Mouse (Mus musculus): Measurements from ENCODE around the gene Ptch2. TPM values are rescaled to one million over a fixed set of nuclear protein-coding genes. Genes with fewer than 3 reads are reported as not detected.

Ptch2 gene
- total RNA-seq, 1 experiment from 2014 or later, result not detected

DNA sequence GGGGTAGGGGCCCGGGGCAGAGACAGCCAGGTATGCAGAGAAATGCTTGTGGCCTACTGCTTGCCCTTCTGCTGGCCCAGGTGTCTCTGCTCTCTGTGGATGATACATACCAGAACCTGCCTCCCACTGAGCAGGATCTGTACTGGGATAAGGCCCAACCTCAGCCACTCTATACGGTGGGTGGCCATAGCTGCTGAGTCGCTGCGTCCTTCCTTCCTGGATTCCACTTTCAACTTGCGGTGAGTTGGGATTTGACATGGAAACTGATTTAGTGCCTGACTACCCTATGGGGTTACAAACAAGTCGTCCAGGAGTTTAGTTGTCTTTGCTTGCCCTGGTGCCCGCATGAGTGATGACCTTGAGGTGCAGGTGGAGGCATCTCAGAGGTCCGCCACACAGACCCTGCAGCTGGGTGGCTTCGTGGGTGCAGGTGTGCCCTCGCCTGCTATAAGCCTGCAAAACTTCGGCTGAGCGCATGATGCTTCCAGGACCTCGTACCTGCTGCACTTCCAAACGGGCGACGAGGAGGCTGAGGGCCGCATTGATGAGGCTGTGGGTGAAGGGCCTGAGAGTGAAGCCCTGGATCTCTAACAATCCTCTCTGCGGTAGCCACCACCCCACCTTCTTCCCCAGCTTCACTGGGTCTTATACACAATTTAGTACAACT is 52.3 kb downstream of the Ptch2 start:
- ATAC-seq (replicated peaks; ENCODE audit: low read depth, poor library complexity, severe bottlenecking), result no peak

DNA sequence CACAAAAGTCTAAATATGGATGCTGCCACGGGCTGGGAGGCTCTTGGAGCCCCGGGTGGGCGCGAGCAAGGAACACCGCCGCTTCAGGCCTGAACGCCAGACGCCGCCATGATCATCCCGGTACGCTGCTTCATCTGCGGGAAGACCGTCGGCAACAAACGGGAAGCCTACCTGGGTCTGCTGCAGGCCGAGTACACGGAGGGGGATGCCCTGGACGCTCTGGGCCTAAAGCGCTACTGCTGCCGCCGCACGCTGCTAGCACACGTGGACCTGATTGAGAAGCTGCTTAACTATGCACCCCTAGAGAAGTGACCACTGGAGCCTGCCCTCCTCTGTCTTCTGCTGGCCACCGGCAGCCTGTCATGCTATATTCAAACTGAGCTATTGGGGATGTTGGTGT is 52.9 kb downstream of the Ptch2 start:
- ATAC-seq (replicated peaks; ENCODE audit: low read depth, poor library complexity, severe bottlenecking), result no peak

DNA sequence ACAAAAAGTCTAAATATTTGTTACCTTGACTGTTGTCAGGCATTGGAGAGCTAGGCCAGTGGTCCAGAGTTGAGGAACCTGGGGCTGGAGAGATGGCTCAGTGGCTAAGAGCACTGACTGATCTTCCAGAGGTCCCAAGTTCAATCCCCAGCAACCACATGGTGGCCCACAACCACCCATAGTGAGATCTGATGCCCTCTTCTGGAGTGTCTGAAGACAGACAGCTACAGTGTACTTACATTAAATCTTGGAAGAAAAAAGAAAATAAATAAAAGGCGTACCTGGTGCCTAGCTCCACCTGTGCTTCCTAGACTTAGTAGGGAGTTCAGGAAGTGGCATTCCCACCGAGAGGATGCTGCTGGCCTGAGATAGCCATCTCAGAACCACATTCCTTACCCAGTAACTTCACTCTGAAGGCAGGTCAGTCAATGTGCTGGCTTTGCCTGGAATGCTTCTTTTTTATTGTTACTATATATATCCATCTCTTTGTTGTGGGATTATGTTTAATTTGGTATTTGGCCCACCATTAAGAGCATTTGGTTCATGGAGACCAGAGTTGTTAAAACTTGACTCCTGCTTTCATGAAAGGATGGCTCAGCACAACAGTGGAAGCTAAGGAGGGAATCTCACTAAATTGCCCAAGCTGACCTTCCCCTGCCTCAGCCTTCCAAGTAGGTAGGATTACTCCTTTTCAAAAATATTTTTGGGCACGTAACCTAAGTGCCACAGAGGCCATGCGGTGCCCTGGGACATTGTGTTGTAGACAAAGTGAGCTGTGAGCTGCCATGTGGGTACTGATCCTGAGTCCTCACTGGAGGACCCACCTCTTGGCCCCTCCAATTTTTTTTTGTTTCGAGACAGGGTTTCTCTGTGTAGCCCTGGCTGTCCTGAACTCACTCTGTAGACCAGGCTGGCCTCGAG is 53.7 kb downstream of the Ptch2 start:
- ATAC-seq (replicated peaks; ENCODE audit: low read depth, poor library complexity, severe bottlenecking), result no peak

DNA sequence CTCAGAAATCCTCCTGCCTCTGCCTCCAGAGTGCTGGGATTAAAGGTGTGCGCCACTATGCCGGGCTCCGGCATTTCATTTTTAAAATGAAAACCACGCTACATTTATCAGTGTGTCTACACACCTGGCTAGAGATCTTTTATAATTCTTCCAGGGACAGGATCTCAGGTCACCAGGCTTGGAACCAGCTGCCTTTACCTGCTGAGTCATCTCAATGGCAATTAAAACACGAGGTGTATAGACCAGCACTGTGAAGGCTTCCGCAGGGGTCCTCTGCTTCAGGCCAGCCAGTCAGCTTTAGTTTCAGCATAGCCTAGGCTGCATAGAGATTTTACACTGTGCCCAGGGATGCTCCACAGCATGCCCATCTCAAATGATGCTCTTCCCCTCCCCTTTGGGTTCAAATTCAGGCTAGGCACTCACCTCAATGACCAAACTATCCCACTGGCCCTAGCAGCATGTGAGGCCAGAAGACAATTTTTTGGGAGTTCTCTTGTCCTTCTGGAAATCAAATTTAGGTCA is 54.4 kb downstream of the Ptch2 start:
- no peak for ATAC-seq (replicated peaks; ENCODE audit: low read depth, poor library complexity, severe bottlenecking)

DNA sequence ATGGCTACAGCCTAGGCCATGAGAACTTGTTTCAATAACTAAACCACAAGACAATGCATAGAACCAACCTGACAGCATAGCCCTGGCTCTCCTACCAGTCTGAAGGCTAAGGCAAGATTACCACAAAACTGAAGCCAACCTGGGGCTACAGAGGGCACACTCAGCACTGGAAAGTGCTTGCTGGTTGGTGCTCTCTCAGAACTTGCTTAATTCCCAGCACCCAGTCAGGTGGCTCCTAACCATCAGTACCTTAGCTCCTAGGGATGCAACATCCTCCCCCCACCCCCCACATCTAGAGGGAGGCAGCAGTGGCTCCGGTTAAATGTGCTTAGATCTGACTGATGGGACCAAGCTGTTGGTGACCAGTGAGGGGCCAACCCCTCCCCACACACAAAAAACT is 55.5 kb downstream of the Ptch2 start:
- no peak for ATAC-seq (replicated peaks; ENCODE audit: low read depth, poor library complexity, severe bottlenecking)

DNA sequence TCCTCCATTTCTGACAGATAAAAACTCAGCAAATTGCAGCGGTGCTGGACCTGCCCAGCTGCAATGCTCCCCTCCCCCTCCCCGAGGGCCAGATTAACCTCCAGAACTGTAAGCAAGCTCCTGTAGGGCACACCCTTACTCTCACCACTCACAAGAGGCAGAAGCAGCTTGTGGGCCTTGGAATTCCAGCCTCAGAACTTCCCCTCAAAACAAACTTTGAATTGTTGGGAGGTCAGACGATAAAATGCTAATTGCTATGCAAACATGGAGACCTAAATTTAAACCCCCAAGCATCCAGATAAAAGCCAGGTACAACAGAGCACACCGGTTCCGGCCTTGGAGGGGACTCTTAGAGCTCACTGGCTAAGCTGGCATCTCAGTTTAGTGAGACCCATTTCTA is 56.8 kb downstream of the Ptch2 start:
- no peak for ATAC-seq (replicated peaks; ENCODE audit: low read depth, poor library complexity, severe bottlenecking)

DNA sequence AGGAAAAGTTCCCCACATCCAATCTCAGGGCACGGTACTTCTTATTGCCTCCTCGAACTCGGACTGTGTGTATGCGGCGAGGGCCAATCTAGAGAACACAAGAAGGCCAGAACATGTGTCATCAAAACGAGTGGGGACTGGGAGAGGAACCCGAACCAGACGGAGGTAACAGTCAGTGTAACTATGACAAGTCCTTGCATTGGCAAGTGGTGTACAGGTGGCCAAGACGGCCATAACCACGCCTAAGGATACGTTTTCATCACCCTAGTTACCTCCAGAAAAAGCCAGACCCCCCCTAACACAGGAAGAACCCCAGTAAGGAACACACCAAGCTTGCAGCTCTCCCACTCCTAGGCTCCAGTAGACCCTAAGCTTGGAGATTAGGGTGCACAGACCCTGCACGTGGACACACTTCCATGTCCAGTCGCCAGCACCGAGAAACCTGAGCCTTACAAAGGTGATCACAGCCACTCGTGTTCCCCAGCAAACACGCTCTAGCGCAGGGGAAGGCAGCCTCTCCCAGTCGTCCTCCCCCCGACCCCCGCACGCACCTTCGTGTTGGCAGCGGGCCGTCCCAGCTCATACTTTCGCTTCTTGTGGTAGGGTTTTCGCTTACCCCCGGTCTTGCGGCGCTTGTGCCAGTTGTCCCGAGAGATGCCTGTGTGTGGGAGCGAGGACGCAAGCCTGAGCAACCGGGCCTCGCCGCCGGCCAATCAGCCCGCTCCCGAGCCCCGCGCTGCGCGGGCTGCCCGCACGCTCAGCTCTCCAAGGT is 59.3 kb downstream of the Ptch2 start:
- no peak for ATAC-seq (replicated peaks; ENCODE audit: low read depth, poor library complexity, severe bottlenecking)

DNA sequence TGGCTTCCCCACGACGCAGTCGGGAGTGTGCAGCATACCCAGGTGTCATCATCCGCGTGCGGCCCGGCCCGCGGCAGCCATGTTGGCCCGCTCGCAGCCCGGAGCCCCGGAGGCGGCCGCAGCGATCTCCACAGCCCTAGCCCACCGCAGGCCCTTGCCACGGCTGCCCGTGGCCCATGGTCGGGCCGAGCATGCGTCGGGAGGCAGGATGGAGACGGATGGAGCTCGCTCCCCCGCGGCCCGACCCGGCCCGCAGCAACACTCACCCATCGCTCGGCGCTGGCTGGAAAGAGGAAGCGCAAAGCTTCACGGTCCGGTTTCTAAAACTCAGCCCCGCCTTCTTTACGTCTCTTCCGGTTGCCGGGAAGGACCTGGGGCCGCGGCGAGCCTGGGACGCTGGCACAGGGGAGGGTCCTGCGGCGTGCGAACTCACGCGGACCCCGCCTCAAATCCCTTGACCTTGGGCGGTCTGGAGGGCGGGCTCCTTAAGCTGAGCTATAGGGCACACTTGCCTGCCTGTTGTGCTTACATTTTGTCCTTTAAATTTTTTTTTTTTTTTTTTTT is 60.0 kb downstream of the Ptch2 start, which contains the start of gene Rps8:
TSS of gene Rps8 (minus strand) at position 452 of the 564 bp plus-strand sequence.
- ATAC-seq (replicated peaks; ENCODE audit: low read depth, poor library complexity, severe bottlenecking), result peak; percentile 93

DNA sequence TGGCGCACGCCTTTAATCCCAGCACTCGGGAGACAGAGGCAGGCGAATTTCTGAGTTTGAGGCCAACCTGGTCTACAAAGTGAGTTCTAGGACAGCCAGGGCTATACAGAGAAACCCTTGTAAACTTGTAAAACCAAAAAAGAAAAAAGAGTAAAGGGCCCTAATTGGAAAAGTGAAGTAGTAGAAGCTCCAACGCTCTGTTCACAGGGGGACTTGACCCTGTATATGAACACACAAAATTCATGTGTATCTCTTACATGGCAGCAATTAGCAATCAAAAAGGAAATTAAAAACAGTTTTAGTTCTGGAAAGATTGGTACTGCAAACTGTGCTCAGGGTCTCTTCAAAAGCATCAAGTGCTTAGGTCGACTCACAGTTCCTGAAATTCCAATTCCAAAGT is 60.5 kb downstream of the Ptch2 start:
- ATAC-seq (replicated peaks; ENCODE audit: low read depth, poor library complexity, severe bottlenecking), result no peak

DNA sequence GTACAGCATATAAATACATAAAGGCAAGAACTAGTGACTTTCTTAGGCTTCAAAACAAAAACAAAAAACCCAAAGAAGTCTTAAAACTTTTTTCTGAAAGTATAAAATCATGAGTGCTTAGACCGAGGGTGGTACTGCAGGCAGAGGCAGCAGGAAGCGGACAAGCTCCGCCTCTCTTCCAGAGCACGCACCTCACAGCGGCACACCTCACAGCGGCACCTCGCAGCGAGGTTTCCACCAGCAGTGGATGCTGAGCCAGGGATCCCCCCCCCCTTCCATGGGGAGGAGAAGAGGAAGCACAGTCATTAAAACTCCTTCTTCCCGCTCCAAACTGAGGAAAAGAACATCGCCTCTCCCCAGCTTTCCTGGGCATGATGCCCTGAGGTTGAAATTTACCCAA is 63.8 kb downstream of the Ptch2 start:
- ATAC-seq (replicated peaks; ENCODE audit: low read depth, poor library complexity, severe bottlenecking), result no peak

DNA sequence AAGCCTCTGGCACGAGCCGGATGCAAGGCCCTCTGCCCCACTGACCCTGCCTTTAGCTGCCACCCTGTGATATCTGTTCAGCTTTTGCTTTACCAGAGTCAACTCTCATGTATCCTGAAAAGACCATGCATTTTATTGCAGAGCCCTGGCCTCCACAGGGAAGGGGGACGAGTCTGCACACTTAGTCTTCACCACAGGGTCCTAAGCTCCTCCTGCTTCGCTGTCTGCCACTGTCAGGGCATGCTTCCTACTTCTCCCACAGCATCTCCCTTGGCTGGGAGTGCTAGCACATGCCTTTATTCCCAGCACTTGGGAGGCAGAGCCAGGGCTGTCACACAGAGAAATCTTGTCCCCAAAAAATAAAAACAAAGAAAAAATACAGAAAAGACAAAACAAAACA is 65.3 kb downstream of the Ptch2 start:
- no peak for ATAC-seq (replicated peaks; ENCODE audit: low read depth, poor library complexity, severe bottlenecking)

Other genes starting within 250 kb of the Ptch2 start
- 0.09 and 0.39 TPM in 2 replicates for gene Zswim5, start 218.7 kb upstream of the Ptch2 start, total RNA-seq (2017)
- 69.2 and 87.5 TPM in 2 replicates for gene Urod, start 101.7 kb upstream of the Ptch2 start, total RNA-seq (2017)
- gene Hectd3, start 100.8 kb upstream of the Ptch2 start, total RNA-seq (2017), result 11.0 and 13.2 TPM in 2 replicates
- 41.6 and 48.6 TPM in 2 replicates for gene Eif2b3, start 76.7 kb upstream of the Ptch2 start, total RNA-seq (2017)
- 6.7 and 7.8 TPM in 2 replicates for gene Btbd19, start 29.6 kb downstream of the Ptch2 start, total RNA-seq (2017)
- gene Tctex1d4, start 30.7 kb downstream of the Ptch2 start, total RNA-seq (2017), result not detected in 2 replicates
- gene Plk3, start 37.9 kb downstream of the Ptch2 start, total RNA-seq (2017), result 2.9 and 3.9 TPM in 2 replicates
- 1,886 and 2,148 TPM in 2 replicates for gene Rps8, start 60.2 kb downstream of the Ptch2 start, total RNA-seq (2017)
- gene Kif2c, start 86.6 kb downstream of the Ptch2 start, total RNA-seq (2017), result 33.7 and 40.7 TPM in 2 replicates
- not detected in 2 replicates for gene Tmem53, start 155.9 kb downstream of the Ptch2 start, total RNA-seq (2017)
- not detected in 2 replicates for gene Armh1, start 156.1 kb downstream of the Ptch2 start, total RNA-seq (2017)

Data from common myeloid progenitor, adult 5-6 weeks (primary cell).